Mouse (Mus musculus) CH12.LX (cell line): ENCODE measurements around the gene Clrn2. TPM values are rescaled to one million over a fixed set of nuclear protein-coding genes. Genes with fewer than 3 reads are reported as not detected.
"Not testable (repeated sequence)": the region's sequence is repeated elsewhere in the genome, so short reads cannot be mapped to it uniquely, and the experiment has no call there.

Experiments used
- DNase-seq: peaks from one replicate; pipeline ENCODE4 v3.0.0-alpha.2; 2013; ENCODE audit errors: extremely low read depth
- H3K27ac ChIP-seq: 2 replicates; pipeline ENCODE4 v1.5.1; 2012; ENCODE audit warnings: low read depth, mild to moderate bottlenecking, control low read depth, moderate library complexity; ENCODE audit not compliant: insufficient read depth
- H3K27me3 ChIP-seq: replicated peaks from 2 replicates; pipeline ENCODE3; 2012; ENCODE audit warnings: inconsistent platforms
- H3K36me3 ChIP-seq, 2 experiments: replicated peaks in 1 of 2; 2 replicates each; pipeline versions ENCODE3 to v1.6.1; 2012; ENCODE audit warnings: inconsistent platforms in 1 of 2, low read length in 1 of 2, mild to moderate bottlenecking in 1 of 2, mixed read lengths in 1 of 2, moderate library complexity in 1 of 2; ENCODE audit not compliant: control insufficient read depth in 1 of 2, insufficient read depth in 1 of 2
- H3K4me1 ChIP-seq, 2 experiments: 2 replicates each; pipeline ENCODE4 v1.6.1; 2012; ENCODE audit warnings: inconsistent platforms in 1 of 2, moderate library complexity in 1 of 2; ENCODE audit not compliant: insufficient read depth in 2 of 2, control insufficient read depth in 1 of 2
- H3K4me2 ChIP-seq: 2 replicates; pipeline ENCODE4 v1.6.1; 2012; ENCODE audit warnings: low read depth, mild to moderate bottlenecking, control low read depth; ENCODE audit not compliant: poor library complexity, insufficient read depth, severe bottlenecking
- H3K4me3 ChIP-seq, 3 experiments: fragments of 150-350 bp in 1 of 3; sonication (generic) in 1 of 3; replicated peaks in 1 of 3; 2 replicates each; pipeline versions ENCODE3 to v1.5.1; 2011 to 2012; ENCODE audit warnings: low read depth in 2 of 3, low read length in 2 of 3, mild to moderate bottlenecking in 2 of 3, moderate library complexity in 2 of 3, control low read depth in 1 of 3, improper control_type of control experiment in 1 of 3, inconsistent platforms in 1 of 3, mixed read lengths in 1 of 3; ENCODE audit not compliant: poor library complexity in 1 of 3
- H3K79me2 ChIP-seq: replicated peaks from 2 replicates; pipeline ENCODE4 v1.6.1; 2012; ENCODE audit warnings: mild to moderate bottlenecking, moderate library complexity; ENCODE audit not compliant: control insufficient read depth, poor library complexity, insufficient read depth, severe bottlenecking; ENCODE audit errors: extremely low read depth
- H3K9ac ChIP-seq: 2 replicates; pipeline ENCODE4 v1.6.1; 2012; ENCODE audit warnings: low read depth, mild to moderate bottlenecking, control low read depth, moderate library complexity; ENCODE audit not compliant: insufficient read depth
- H3K9me3 ChIP-seq: replicated peaks from 2 replicates; pipeline ENCODE3; 2012; ENCODE audit warnings: low read length, inconsistent platforms, mixed read lengths
- CHD2 ChIP-seq: IDR thresholded peaks from 2 replicates; pipeline ENCODE4 v1.6.1; 2011; ENCODE audit warnings: low read length, improper control_type of control experiment
- CTCF ChIP-seq, 2 experiments: IDR thresholded peaks in 1 of 2; conservative IDR thresholded peaks in 1 of 2; 2 replicates each; pipeline ENCODE4 v1.5.1; 2011 to 2012; ENCODE audit warnings: low read depth in 2 of 2, low read length in 2 of 2, improper control_type of control experiment in 1 of 2, inconsistent platforms in 1 of 2, mild to moderate bottlenecking in 1 of 2, moderate library complexity in 1 of 2
- E2F4 ChIP-seq: IDR thresholded peaks from 2 replicates; pipeline ENCODE4 v1.6.1; 2011; ENCODE audit warnings: low read depth, low read length, improper control_type of control experiment; ENCODE audit not compliant: insufficient replicate concordance
- GABPA ChIP-seq: IDR thresholded peaks from 2 replicates; pipeline ENCODE4 v1.6.1; 2012; ENCODE audit warnings: low read depth, low read length, improper control_type of control experiment, inconsistent platforms; ENCODE audit not compliant: insufficient replicate concordance
- MAZ ChIP-seq: IDR thresholded peaks from 2 replicates; pipeline ENCODE4 v1.6.1; 2012; ENCODE audit warnings: low read depth, mild to moderate bottlenecking, inconsistent platforms, low read length, improper control_type of control experiment, moderate library complexity
- RAD21 ChIP-seq: IDR thresholded peaks from 2 replicates; pipeline ENCODE4 v1.6.1; 2011; ENCODE audit warnings: low read depth, mild to moderate bottlenecking, low read length, improper control_type of control experiment, moderate library complexity
- SMC3 ChIP-seq: IDR thresholded peaks from 2 replicates; pipeline ENCODE4 v1.6.1; 2011; ENCODE audit warnings: low read depth, low read length, improper control_type of control experiment
- TCF12 ChIP-seq: IDR thresholded peaks from 2 replicates; pipeline ENCODE4 v1.6.1; 2014; ENCODE audit warnings: low read depth, mild to moderate bottlenecking, inconsistent platforms, low read length, improper control_type of control experiment
- dilution Hi-C: fragments of 300-500 bp; cut with MboI; formaldehyde crosslinking; loops from 2 replicates; pipeline ENCODE4 v1.14.3; 2020; ENCODE audit warnings: low sequenced_read_pairs; ENCODE audit not compliant: extremely low pct_unique_long_range_greater_than_20kb, extremely low pct_ligation_motif_present
- in situ Hi-C: fragments of 300-500 bp; cut with MboI; formaldehyde crosslinking; loops from 3 replicates; pipeline ENCODE4 v1.14.3; 2019; ENCODE audit warnings: low sequenced_read_pairs, low pct_ligation_motif_present, low pct_unique_long_range_greater_than_20kb, mixed read lengths
- polyA plus RNA-seq: library from polyadenylated mRNA; unstranded; fragments of >175 nt; gene quantifications from 2 replicates; pipeline ENCODE4 v1.2.1, GENCODE M21; 2012; ENCODE audit warnings: low read depth; ENCODE audit not compliant: insufficient read length
- total RNA-seq, 2 experiments: library from RNA; depleted of rRNA; stranded (reverse); fragments of 300-350 nt in 1 of 2; fragments of >200 nt in 1 of 2; gene quantifications; 2 replicates each; pipeline ENCODE4 v1.2.3; 2012 to 2014

The Clrn2 gene
- total and polyA plus RNA-seq, 3 experiments, result not detected

GRCm38 (mm10) chr5:45421881-45422844 is 31.4 kb upstream of the Clrn2 start:
- no peak overlapping the region for H3K27ac ChIP-seq
- H3K4me2 ChIP-seq, result no peak overlapping the region
- H3K36me3 ChIP-seq, result no peaks in the 10 kb centered on the region
- H3K9ac ChIP-seq, result no peak overlapping the region
- dilution Hi-C loops, result no loop called here
- DNase-seq, result no peak
- TF ChIP-seq GABPA (no peak), E2F4 (no peak), MAZ (no peak), CHD2 (no peak)
- in situ Hi-C loops, result no loop called here
- no peaks in the 10 kb centered on the region for H3K27me3 ChIP-seq
- no peaks in the 10 kb centered on the region for H3K4me1 ChIP-seq
- H3K79me2 ChIP-seq, result no peaks in the 10 kb centered on the region
- H3K9me3 ChIP-seq, result no peaks in the 10 kb centered on the region
- H3K4me3 ChIP-seq, result no peak overlapping the region

- peaks cover 0 to 5% of the 10 kb centered on the region in 2 experiments for H3K36me3 ChIP-seq
- no peaks in the 10 kb centered on the region for H3K79me2 ChIP-seq
- no peaks in the 10 kb centered on the region for H3K27me3 ChIP-seq
- dilution Hi-C loops, result no loop called here
- in situ Hi-C loops, result no loop called here
- H3K4me2 ChIP-seq, result no peak overlapping the region
- H3K9me3 ChIP-seq, result no peaks in the 10 kb centered on the region
- H3K4me3 ChIP-seq, result no peak overlapping the region
- no peak overlapping the region for H3K9ac ChIP-seq
- no peak overlapping the region for H3K27ac ChIP-seq
- no peaks in the 10 kb centered on the region for H3K4me1 ChIP-seq
- peak; percentile 41 for DNase-seq
- TF ChIP-seq TCF12, result no peak
- TF ChIP-seq RAD21, result peak; percentile 81
- peak; percentile 63 for TF ChIP-seq SMC3
- TF ChIP-seq CHD2, result no peak
- peak; percentile 66 to 77; a peak in 3 of 4 replicates for TF ChIP-seq CTCF (conservative IDR thresholded peaks at IDR 0.05 in 1 of 2, IDR thresholded peaks at IDR 0.05 in 1 of 2; ENCODE audit: low read depth in 2 of 2, low read length in 2 of 2)
Observed at GRCm38 (mm10) chr5:45424021-45424886, 29.3 kb upstream of the Clrn2 start.

GRCm38 (mm10) chr5:45425771-45426170 is 27.8 kb upstream of the Clrn2 start:
- H3K9me3 ChIP-seq, H3K27me3 ChIP-seq, H3K79me2 ChIP-seq, H3K36me3 ChIP-seq, H3K4me1 ChIP-seq, DNase-seq, dilution Hi-C loops, H3K4me3 ChIP-seq, H3K27ac ChIP-seq, H3K9ac ChIP-seq, H3K4me2 ChIP-seq: not testable (repeated sequence)
- in situ Hi-C loops, result loop anchor here (25.0 kb wide), 1 partner anchor 1138 kb away; no protein-coding TSS in a partner anchor
